Mouse (Mus musculus) kidney, postnatal 4 days (tissue): Measurements from ENCODE around the gene Inpp5b.

Experiments
- DNase-seq, 2 experiments: peaks; one replicate each; pipeline ENCODE4 v3.0.0; 2021; ENCODE audit warnings: mixed read lengths in 2 of 2

Inpp5b gene

DNA sequence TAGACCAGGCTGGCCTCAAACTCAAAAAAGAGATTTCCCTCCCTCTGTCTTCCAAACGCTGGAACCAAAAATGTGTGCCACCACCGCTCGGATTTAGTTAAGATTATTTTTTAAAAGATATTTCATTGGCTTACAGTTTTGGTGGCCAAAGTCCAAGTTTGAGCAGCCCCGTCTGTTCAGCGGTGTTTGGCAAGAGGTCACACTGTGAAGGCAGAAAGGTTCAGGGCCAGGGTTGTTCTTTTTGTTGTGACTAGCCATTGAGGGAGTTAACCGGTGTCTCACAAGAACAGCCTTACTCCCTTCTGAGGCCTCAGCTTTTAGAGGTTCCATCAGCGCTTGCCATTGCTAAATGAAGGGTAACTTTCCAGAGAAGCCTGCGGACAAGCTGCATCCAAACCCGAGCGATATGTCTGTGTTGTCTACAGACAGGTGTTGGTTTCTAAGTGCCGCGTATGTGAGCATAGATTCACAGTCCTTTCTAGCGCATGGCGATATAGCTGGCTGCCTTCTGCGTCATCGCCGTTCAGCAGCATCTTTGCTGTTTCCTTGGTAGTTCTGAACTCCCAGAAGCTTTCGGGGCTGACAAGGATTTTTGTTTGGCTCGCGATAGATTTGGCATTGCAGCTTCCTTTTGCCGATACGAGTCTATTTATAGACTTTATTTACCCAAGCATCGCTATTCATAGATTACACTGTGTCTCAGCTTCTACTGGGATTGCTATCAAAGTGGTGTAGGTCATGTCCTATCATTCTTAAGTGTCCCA lies 24.3 kb downstream of the Inpp5b start:
- DNase-seq, result no peak

GRCm38 (mm10) chr4:124766566-124766940 lies 24.9 kb downstream of the Inpp5b start:
- no peak for DNase-seq

DNA sequence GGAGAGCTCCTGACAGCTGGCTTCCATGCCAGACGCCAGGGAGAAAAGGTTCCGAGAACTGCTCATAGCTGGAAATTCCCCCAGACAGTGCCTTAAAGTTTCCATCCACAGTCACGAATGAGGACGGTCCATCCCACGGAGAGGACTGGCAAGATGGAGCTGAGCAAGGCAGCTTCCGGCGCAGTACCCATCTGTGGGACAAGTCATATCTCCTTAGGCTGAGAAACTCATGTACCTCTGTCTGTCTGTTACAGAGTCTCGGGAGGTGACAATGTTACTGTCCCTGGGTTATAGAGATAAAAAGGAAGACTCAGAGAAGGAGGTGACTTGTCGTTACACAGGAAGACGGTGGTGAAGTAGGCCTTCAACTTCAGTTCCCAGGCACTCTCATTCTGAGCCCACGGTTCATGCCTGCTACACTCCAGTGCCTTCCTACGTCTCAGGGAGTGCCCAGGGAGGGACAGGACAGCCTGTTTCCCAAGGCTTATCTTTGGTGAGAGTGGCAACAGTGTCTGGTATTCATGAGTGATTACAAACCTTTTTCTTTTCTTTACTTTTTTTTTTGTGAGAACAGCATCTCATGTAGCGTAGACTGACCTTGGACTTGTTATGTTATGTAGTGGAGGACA lies 27.4 kb downstream of the Inpp5b start:
- DNase-seq, result no peak

- DNase-seq, result no peak
Measured at GRCm38 (mm10) chr4:124770624-124771023, 29.0 kb downstream of the Inpp5b start.

DNA sequence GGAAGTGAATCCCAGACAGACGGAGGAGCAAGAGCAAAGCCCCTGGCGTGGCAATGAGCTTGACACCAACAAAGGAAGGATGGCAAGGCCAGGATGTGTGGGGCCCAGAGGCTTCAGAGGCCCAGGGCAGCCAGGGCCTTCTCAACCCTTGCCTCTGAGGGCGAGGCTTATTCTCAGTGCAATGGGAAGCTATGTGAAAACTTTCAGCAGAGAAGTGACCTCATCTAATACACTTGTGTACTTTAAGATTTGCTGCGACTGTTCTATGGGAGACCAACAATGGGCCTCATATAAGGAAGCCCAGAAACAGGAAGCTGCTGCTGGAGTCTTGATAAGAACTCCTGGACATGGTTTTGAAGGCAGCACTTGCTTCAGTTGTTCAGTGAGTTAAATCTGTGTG lies 30.5 kb downstream of the Inpp5b start:
- DNase-seq, result no peak

DNA sequence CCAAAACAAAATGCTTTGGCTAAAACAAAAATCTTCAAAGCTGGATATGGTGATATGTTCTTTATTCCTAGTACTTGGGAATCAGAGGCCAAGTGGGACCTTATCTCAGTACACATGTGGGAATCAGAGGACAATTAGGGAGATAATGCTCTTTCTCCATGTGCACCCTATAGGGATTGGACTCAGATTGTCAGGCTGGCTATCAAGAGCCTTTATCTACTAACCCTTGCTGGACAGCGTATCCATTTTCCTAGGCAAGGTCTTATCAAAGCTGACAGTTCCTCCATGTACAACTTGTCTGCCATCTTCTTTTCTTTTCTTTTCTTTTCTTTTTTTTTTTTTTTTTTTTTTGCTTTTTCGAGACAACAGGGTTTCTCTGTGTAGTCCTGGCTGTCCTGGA lies 31.8 kb downstream of the Inpp5b start:
- no peak for DNase-seq

- no peak for DNase-seq
Measured at GRCm38 (mm10) chr4:124773995-124774394, 32.3 kb downstream of the Inpp5b start.

DNA sequence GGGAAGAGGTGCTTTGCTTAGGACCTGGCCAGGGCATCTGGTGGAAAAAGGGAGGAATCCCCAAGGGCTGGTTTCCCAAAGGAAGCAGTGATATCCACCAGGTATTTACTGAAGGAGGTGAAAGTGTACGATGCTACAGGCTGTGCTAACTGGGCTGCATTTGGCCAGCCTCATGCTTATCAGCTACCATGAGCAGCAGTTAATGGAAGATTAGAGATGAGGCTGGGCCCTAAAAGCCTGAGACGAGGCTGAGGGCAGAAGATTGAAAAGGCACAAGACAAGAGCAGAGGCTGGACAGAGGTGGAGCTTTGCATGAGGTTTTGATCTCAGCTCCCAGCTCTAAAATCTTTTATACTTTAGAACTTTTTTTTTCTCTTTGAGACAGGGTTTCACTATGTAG lies 32.8 kb downstream of the Inpp5b start:
- DNase-seq, result no peak

- no peak for DNase-seq
Measured at GRCm38 (mm10) chr4:124781361-124781760, 39.7 kb downstream of the Inpp5b start.

- no peak for DNase-seq
Measured at GRCm38 (mm10) chr4:124782395-124782794, 40.7 kb downstream of the Inpp5b start.

DNA sequence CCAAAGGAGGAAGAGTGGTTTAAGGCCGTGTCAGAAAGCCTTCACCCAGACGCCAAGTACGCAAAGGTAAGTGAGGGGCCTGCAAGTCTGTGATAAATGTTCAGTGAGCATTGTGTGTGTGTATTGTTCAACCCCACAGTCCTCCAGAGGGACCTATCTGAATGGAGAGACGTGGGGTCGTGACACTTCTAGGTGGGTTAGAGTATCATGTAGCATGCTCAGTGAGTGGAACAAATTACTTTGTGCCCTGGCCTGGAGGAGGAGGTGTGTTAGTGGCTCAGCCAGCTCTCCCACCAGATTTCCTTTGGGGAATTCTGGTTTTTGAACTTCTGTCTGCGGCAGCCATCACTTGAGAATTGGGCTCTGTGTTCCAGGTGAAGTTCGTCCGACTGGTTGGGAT lies 42.3 kb downstream of the Inpp5b start:
- no peak for DNase-seq

DNA sequence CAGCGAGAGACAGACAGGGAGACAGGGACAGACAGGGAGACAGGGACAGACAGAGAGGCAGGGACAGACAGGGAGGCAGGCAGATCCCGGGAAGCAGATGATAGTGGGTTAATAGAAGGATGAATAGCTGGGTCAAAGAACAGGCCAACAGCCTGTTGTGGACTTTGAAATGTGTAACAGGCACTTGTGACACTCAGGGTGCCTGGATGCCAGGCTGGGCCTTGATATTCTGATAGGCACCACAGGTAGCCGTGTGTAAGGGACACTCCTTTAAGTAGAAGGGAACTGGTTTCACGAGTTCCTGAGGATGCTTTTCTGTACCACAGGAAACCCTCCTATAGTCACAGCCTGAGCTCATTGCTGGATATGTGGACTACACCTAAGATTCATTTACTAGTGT lies 48.4 kb downstream of the Inpp5b start:
- DNase-seq, result no peak

GRCm38 (mm10) chr4:124792114-124792513 lies 50.5 kb downstream of the Inpp5b start:
- DNase-seq, result no peak

DNA sequence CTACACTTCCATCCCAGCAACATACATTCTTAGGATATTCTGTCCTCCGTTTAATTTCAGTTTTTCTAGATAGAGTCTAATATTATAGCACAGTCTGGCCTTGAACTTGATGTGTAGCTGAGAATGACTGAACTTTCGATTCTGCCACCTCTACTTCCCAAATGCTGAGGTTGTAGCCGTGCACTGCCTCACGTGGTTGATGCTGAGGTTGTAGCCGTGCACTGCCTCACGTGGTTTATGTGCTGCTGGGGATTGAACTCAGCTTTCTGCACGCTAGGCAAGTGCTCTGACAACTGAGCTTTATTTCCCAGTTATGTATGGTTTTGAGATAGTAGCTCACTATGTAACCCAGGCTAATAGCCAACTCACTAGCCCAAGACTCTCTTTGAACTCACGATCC lies 54.5 kb downstream of the Inpp5b start:
- DNase-seq, result no peak

DNA sequence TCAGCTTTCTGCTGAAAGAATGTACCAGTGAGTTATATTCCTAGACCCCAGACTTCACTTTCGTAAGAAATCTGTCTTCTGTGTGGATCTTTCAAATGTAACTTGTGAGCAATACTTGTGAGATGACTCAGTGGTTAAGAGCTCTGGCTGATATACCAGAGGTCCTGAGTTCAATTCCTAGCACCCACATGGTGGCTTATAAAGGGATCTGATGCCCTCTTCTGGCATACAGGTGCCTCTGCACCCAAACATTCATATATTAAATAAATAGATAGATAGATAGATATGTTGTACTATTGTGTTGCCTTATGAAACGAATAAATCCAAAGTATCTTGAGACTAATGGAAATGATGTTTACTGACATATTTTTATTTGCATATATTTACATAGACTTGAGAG lies 55.3 kb downstream of the Inpp5b start:
- no peak for DNase-seq

DNA sequence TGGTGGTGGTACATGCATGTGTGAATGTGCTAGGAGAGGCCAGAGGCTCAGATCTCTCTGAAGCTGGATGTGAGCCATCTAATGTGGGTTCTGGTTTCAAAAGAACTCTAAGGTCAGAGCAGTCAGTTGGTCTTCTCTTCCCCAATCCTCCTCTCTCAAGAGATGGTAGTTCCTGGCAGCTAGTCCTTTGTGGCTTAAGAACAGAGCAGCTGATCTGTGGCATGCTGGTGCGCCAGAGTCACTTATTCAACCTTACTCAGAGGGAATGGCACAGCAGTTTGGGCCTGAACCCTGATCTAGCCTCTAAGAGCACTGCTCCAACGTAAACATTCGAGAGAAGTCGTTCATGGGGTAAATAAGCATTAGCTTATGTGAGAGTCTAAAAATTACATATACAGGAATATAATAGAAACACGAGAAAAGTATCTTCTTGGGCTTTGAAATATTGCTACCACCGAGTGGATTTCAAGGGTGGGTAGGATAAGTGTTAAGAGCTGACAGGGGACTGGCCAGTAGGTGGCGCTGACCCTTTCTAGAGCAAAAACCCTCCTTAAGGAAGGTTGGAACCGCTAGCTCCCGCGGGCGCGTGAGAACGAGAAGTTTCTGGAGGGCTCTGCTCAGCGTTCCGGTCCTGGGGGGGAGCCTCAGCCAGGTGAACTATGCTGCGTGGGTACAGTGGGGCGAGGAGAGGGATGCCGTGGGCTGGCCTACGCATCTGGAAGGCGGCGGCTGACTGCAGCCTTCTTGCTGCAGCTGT lies 60.1 kb downstream of the Inpp5b start, which contains the start of gene Mtf1:
Gene Mtf1, plus strand, starts transcription at position 553 of the 757 bp plus-strand sequence.
- peak; percentile 96 for DNase-seq

DNA sequence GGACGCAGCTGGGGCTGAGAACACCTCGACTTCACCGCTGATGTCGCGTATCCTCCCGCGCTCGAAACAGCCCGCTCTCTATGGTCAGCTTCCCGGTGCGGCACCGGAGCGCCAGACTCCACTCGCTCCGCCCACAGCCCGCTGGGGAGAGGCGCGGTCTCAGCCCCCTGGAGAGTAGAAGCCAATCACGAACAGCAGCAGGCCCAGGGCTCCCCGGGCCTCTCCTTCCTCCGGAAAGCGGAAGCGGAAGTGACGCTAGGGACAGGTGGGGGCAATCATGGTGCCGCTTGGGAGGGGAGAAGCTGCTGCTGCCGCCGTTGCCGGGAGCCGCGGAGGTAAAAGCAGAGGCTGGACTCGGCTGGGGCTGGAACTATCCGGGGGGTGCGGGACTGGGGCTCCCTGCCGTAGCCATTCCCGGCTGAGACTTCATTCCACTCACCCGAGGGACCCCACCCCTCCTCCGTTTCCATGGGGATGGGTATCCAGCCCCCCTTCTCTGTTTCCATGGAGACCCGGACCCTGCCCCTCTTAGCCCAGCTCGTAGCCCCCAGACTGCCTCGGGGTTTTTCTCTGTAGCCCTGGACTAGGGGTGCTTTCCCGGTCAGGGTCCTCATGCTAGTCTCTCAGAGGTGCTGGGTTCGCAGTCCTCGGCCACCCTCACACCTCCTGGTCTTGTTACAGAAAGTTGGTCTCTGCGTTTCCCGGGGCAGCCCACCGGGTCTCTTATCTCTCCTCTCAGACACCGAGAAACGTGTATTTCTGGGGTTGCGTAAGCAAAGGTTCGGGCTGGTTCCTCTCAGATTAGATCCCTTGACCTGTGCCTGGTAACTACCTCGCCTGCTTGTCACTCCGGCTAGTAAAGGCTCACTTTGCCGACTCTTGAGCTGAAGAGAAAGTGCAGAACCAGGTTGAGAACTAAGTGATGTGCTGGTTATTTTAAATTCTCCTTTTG lies 60.9 kb downstream of the Inpp5b start:
- DNase-seq, result peak; percentile 98

- DNase-seq, result no peak
Measured at GRCm38 (mm10) chr4:124803406-124803805, 61.8 kb downstream of the Inpp5b start.

- no peak for DNase-seq
Measured at GRCm38 (mm10) chr4:124808511-124808910, 66.9 kb downstream of the Inpp5b start.

DNA sequence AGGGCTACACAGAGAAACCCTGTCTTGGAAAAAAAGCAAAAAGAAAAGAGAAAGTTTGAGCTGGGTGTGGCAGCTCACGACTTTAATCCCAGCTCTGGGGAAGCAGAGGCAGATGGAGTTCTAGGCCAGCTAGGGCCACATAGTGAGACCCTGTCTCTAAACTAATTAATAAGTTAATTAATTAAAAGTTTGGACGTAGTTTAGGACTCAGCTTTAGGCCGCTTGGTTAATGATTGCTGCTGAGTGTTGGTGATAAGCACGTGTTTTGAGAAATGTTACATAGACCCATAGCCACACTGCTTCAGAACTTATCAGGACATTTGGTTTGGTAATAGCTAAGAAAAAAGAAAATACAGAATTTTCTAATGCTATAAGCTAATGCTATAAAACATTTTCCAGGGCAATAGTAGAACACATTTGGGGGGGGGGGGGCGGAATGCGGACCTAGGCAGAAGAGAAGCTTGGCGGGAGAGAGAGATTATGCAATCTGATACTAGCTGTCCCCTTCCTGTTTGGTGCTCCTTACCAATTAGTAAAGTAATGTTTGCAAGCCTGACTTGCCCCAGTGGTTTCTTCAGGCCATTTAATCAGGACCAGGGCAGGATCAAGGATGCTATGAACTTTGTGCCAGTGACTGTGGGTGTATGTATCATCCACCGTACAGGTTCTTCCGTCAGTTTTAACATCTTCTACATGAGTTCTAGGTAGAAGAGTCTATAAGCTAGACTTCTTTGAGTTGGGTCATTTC lies 67.7 kb downstream of the Inpp5b start:
- DNase-seq, result no peak

DNA sequence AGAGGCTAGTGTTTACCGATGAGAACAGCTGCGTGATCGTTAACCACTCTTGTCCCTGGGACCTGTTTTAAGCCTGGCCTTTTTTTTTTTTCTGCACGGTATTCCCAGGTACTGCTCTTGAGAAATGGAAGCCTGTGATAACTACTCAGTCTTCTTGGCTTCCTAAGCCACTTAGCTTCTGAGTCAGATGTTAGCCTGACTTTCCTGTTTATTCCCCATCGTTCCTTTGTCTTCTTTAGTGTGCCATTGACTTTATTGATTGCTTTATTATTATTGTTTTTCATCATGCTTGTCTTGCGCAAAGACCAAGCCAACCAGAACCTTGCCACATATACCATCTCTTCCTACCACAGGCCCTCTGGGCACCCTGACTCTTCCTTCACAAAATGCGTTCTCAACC lies 68.4 kb downstream of the Inpp5b start:
- DNase-seq, result no peak
